Mouse (Mus musculus): ENCODE measurements around the gene Tcf20.
A peak's percentile ranks its signal among the peaks of the same experiment; 100 is the strongest.

Gene Tcf20

DNA sequence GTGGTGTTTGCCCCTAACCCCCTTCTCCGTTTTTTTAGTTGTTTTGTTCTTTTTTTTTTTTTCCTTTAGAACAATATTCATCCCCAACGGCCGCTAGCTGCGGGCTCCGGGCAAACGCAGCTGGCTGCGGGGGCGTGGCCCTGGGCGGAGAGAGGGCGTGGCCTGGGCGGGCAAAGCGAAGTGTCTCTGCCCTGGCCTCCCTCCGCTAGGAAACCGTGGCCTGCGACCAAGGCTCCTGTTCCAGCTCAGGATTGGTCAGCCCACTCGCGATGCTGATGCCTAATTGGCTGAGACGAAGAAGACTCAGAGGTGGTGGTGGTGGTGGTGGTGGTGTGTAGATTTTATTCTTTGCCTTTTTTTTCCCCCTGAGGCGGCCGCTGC lies at the start of gene Tcf20:
Gene Tcf20 (minus strand): TSS at position 141 of the 381 bp plus-strand sequence.
- DNase-seq (ENCODE audit: extremely low spot score, low read depth, low spot score) = peak; percentile 82

DNA sequence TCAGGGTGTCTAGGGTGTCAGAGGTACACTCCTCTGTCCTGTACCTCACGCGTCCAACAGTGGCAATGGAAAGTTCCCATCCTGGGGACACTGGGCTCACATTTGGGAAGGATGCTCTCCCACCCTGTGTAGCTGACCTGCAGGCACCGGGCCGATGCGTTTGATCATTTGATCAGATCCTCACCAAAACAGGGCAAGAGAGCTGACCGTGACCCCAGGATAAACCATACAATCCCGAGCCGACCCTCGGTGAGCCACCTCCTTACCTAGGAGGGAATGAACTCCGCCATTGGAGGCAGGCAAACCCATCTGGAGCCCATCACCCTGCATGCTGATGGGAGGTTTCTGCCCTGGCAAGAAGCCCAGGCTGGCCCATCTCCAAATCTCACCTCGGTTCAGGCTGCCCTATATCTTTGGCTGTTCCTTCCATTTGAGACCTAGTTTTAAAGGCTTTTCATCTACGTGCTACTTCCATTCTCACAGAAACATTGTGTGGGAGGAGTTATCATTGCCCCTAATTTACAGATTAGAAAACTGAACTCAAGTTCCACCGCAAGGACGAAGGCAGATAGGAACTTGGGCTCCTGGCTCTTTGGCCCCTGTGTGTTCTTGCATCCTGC lies 49.3 kb upstream of the Tcf20 start:
- DNase-seq (ENCODE audit: extremely low spot score, low read depth, low spot score) = no peak

DNA sequence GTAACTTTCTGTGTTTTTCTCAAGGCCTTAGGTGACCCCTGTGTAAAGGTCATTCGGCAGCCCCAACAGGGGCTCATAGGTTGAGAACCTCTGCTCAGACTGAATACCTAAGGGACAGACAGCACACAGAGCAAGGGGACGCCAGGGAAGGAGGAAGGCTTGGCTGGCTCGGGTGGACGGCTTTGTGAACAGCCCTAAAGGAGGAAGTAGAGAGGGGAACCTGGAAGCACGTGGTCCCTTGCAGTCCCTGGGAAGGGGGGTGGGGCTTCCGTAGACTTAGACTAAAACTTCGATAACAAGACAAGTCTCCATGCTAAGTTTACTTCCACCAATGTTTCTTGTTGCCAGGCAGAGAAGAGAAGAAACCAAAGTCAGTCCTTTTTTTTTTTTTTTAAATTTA lies 48.4 kb upstream of the Tcf20 start:
- no peak for DNase-seq (ENCODE audit: extremely low spot score, low read depth, low spot score)

DNA sequence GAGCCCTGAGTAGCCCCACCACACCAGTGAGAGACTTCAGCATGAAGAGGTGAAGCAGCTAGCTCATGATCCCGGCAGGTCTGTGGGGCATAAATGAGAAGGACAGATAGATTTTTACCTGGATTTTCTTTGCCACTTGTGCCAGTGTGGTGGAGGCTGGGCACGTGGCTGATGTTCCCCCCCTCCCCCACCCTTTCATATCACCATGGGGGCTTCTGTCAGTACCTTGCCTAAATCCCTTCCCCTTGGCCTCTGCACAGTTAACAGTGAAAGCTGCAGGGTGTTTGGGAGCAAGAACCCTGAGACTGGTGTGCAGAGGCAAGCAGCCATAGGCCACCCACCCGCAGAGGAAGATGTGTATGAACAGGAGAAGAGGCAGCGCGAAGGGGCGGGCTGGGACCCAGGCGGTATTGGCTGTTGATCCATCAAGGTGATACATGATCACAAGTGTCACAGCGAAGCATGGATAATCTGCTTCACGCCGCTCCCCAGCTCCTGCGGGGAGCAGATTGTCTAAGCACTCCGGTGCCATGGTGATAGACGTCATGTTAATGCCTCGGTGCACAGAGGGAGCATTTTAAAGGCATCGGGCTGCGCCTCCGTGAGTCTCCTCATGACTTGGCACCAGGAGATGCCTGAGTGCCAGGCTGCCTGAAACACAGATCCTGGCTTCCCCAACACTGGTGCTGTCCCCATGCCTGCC lies 46.8 kb upstream of the Tcf20 start:
- DNase-seq (ENCODE audit: extremely low spot score, low read depth, low spot score) = no peak

DNA sequence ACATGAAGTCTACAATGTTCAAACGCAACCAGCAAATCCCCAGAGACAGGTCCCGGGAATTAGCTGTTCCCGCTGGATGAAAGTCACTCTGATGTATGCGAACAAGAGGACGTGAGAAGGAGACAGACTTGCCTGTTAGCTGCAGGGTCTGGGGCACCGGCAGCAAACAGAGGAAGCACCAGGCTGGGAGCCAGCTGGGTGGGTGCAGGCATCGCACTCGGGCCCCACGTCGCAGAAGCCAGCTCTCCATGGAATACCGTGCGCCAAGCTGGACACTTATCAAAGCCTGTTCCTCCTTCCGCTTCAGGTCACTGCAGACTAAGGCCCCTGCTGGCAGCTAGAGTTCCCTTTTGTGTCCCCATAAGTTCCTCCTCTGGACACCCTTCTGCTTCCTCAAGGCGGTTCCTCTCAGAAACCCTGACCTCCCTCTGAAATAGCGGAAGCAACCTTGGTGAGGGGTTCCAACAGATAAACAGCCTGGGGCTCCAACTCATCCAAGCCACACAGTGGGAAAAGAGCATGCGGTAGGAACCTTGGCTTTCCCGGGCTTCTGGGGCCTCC lies 45.4 kb upstream of the Tcf20 start, which contains the start of gene Nfam1:
Gene Nfam1 (minus strand): TSS at position 326 of the 561 bp plus-strand sequence.
- no peak for DNase-seq (ENCODE audit: extremely low spot score, low read depth, low spot score)

DNA sequence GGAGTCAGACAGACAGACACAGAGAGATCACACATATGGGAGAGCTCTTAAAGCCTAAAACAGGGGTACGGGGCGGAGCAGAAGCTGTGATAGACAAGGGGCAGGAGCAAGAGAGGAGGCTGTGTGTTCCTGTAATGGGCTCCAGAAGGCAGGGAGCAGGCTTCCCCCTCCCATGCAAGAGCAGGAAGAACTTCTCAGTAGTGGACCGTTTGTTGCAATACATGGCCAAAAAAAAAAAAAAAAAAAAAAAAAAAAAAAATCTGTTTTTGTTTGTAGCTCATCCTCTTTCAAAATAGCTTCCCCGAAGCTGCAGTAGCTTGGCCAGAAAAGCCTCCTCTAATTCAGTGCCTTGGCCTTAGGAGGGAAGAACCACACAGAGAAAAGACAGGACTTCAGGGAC lies 43.2 kb upstream of the Tcf20 start:
- no peak for DNase-seq (ENCODE audit: extremely low spot score, low read depth, low spot score)

DNA sequence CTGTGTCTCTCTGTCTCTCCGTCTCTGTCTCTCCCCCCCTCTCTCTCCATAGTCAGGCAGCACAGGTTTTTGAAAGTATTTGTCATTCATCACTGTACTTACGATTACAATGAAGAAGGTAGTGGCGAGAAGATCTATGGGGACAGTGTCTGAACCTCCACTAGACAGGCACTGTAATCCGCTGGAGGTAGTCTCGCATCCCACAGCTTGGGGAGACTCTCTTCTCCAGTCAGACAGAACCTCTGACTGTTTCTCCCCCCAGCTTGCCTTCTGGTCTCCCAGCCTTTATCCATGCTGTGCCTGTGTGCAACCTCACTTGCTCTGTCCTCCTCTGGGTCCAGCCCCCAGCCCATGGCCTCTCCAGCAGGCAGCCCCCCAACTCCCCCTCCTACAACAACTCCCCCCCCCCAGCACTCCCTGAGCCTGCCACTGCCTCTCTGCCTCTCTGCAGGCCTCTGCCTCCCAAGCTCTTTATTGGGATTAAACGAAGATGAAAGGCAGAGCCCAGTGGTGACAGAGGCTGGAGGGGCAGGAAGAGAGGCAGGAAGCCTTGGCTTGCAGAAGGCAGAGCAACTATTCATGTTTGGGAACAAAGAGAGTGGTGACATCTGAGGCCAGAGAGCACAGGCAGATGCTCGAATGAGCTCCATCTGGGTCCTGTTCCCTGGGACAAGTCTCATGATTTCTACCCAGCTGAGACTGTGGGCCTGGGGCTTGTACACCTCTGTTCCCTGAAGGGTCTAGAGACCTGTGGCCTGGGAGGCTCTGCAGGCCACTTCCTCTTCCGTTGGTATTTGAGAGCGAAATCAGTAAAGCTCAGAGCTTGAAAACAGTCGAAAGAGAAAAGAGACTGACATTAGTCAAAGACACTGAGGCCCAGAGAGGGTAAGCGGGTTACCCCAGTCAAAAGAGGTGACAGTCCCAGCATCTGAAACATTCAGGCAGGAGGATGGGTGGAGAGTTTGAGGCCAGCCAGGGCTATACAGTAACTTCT lies 42.4 kb upstream of the Tcf20 start:
- DNase-seq (ENCODE audit: extremely low spot score, low read depth, low spot score) = no peak

DNA sequence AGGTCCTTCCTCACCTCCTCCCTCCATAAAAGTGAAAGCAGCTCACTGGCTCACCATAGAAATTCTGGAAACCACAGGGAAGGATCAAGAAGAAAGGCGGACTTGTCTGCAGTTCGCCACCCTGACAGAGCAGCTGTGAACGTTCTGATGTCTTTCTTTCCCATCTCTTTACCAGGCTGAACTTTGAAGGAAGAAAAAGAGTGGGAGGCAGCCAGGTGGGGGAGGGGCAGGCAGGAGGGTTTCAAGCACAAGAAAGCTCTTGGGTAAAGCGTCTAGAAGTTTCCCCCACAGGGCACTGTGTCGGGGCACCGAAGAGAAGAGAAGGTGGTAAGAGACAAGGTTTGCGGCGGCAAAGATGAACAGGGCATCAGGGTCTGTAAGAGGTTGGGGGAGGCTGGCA lies 38.5 kb upstream of the Tcf20 start:
- DNase-seq (ENCODE audit: extremely low spot score, low read depth, low spot score) = no peak

DNA sequence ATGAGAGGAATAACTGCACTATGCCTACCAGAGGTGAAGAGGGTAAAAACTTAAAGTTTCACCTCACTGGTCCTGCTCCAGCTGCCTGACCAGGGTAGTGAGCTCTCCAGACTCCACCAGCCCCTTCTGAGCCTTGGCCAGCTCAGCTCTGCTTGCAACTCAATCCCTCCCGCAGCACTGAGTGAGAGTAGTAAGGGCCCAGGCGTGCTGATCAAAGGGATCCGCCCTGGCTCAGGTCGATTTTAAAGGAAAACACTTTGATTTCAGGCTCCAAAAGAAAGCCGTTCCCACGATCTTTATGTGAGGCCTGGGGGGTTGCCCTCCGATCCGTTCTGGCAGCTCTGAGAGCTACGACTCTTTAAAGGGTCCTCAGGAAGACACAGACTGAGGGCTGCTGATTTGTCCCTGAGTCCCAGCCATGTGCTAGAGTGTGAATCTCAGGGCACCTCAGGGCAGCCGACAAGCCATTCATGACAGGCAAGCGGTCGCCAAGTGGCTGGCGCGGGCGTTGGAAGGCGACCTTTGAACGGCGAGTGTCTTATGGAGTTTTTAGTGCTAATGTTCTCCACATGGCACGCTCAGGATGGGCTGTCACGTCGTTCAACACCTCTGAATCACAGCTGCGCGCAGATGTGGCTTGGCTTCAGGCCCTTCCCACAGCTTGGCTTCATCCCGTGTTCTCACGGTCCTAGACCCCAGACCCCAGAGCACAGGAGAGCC lies 37.5 kb upstream of the Tcf20 start:
- DNase-seq (ENCODE audit: extremely low spot score, low read depth, low spot score) = no peak

DNA sequence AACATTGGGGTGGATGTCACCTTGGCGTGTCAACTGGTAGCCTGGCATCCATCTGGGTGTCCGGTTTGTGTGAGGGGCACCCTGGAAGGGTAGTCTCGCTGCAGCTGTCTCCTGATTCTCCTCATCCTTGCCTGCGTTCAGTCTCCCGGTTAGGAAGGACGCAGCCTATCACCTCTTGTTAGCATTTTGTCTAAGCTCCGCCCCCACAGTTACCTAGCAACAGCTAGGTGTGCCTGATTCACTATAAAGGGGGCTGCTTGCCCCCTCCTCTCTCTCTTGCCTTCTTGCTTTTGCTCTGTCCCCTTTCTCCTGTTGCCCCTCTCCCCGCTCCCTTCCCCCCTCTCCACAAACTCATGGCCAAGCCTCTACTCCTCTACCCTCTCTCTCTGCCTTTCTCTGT lies 35.3 kb upstream of the Tcf20 start:
- DNase-seq (ENCODE audit: extremely low spot score, low read depth, low spot score) = no peak

DNA sequence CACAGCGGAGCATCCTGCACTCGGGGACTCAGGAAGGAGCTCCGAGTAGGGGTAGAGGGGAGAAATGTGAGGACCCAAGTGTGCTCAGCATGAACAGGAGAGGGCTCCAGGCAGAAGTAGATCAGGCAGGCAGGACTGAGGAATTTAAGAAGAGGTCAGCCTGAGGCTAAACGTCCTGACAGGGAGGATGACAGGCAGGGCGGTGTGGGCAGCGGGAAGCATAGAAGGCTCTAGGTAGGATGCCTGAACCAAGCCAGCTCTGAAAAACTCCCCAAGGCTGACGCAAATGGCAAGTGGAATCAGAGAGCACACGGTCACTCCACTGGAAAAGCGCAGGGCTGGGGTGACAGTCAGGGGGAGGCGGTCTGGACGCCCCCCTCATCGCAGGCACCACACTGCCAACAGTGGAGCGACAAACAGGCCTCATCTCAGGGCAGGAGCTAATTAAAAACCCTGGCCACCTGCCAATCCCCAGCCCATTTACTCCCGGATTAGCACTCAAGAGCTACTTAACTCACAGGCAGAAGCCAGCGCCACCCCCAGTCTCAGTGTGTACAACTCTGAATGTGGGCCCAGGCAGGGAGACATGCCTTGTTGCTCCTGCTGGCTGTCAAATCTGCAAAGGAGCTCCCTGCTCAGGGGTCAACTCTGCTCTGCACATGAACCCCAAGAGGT lies 23.5 kb upstream of the Tcf20 start:
- no peak for DNase-seq (ENCODE audit: extremely low spot score, low read depth, low spot score)

DNA sequence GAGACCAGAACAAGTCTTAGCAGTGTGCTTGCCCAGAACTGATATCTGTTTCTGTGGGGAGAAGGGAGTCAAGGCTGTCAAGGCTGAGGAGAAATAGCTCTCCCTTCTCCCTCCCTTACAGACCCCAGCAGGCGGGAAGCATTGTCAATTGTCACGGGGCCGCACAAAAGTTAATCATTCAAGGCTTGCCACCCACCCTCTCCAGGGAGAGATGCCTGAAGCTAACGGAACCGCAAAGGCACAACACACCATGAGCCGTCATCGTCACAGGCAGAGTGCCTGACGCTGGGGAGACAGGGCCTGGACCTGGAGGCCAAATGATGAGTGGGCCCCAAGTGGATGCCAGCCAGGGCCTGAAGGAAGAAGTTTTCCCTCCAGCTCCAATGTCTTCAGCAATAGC lies 22.8 kb upstream of the Tcf20 start:
- DNase-seq (ENCODE audit: extremely low spot score, low read depth, low spot score) = no peak

DNA sequence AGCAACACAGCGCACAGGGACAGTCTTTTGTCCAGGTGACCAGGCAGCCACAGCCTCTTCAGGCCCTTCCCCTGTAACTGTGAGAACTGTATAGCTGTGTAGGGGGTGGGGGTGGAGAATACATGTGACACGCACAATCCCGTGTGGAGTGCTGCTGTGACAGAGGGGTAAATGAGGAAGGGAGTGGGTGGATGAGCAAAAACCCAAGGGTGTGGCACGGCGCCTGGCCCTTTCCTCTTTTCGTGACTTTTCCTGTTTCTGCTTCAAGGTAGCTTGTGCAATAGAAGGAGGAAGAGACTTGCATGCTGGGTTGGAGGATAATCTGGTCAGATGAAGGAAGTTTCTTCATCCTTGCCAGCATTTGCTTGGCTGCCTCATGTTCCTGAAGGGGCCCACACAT lies 21.9 kb upstream of the Tcf20 start:
- DNase-seq (ENCODE audit: extremely low spot score, low read depth, low spot score) = no peak

DNA sequence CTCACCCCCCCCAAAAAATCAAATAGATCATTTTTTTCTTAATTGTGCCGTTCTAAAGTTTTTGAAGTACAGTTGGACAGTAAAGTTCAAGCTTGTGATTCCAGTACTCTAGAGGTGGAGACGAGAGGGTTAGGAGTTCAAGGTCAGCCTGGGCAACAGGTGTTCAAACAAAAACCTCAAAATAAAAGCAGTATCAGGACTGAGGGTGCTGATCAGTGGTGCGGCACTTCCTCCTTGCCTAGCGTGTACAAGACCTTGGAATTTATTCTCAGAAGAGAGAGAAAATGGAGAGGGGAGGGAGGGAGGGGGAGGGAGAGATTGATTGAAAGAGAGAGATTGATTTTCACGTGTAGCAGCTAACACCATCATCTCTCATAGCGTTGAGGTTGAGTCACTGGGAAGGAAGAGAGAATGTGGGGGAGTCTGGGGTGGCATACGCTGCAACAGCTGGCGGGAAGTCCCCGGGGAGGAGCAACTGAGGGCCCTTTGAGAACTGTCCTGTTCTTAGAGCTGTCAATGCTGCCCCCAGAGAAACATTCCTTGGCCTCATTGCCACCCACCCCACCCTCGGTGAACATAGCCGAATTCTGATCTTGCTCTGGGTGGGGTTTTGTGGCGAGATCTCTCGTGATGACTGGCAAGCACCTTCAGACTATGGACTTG lies 21.2 kb upstream of the Tcf20 start:
- no peak for DNase-seq (ENCODE audit: extremely low spot score, low read depth, low spot score)

DNA sequence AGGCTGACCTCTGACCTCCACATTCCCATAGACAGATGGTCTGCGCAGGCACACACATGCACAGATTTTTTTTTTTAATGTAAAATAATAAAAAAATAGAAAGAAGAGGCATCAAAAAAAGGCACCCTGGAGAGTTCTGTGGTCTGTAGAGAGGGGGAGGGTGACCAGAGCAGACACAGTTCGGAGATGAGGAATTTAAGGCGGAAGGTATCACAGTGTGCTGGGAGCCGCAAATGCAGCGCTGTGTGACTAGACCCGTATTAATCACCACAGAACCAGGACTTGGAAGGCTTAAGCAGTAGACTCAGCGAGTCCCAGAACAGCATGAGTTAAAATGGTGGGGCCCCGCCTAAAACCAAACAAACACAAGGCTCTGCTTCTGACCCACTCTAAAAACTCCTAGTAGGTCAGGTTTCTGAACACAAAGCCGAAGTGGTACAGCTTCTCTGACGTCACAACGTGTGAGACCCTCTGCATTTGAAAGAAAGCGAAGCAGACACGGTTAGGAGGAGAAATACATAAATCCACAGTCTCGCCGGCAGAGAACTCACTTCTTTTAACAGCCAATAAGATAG lies 19.8 kb upstream of the Tcf20 start:
- DNase-seq (ENCODE audit: extremely low spot score, low read depth, low spot score) = no peak

DNA sequence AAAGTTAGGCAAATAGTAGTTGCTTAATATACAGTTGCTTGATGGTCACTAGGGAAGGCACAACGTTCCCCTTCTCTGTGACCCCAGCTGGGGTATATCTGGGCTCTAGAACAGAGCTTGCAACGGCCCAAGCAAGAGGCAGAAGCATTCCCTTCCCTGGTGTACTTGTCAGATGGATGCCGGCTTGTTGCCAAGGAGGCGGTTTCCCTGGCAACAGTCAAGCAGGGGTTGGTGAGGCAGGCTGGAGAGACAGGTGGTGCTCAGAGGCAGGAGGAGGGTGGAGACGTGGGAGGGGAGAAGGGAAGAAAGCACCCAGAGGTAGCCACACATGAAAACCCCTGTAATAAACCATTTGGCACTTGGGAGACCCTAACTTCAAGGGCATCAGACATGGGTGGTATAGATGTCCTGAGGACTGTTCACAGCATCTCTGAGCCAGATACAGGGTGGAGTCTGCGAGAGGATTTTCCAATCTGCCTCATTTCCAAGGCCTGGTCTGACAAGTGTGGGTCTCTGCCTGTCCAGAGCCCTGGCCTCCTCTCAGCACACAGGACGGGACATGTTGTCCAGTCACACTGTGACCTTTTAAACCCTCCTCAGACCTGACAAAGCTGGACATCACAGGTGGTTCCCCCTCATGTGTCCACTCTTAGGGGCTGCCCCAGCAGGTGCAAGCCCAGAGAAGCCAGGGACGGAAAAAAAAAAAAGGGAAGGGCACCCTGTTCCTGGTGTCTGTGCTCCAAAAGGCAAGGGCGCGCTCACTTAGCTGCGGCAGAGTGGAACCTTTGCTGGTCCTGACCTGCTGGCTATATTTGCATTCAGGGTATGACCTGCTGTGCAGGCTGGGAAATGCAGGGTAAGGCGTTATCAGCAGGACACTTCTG lies 15.2 kb upstream of the Tcf20 start:
- no peak for DNase-seq (ENCODE audit: extremely low spot score, low read depth, low spot score)

DNA sequence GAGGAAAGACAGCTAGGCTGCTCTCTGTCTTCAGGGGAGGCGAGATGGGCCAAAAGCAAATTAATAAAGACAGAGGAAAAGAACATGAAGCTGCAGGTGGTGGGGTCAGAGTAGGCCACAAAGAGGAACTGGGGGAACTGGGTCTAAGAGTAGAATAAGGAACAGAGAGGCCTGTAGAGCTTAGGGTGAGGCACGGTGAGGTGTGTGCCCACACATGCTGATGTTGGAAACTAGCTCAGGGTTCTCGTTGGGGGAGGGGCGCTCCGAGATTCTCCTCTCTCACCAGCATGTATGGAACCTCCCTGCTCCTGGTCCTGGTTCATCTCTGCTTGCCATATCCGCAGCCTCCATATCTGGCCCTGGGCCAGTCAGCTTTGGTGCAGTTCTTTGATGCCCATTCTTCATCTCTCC lies 11.1 kb upstream of the Tcf20 start:
- DNase-seq (ENCODE audit: extremely low spot score, low read depth, low spot score) = no peak

DNA sequence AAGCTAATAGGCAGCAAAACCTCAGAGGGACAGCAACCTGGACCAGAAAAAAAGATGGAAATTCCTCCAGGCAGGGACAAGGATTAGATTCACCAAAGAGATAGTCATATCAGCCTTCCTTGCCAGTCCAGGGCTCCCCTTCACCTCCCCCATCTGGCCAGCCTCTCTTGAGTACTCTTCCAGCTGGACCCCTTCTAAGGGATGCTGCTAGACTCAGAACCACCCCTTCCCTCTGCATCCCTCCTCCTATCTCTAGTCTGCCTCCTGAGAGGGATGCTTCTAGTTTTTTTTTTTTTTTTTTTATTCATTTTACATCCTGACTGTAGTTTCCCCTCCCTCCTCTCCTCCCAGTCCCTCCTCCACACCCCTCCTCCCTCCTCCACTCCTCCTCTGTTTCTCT lies 8.8 kb upstream of the Tcf20 start:
- no peak for DNase-seq (ENCODE audit: extremely low spot score, low read depth, low spot score)
